Mouse (Mus musculus) MN1 (cell line): ENCODE results near the gene Dpp6.

ENCODE experiments used
- DNase-seq: peaks from one replicate; pipeline ENCODE4 v3.0.0-alpha.2; 2016; ENCODE audit warnings: low spot score

Gene Dpp6

DNA sequence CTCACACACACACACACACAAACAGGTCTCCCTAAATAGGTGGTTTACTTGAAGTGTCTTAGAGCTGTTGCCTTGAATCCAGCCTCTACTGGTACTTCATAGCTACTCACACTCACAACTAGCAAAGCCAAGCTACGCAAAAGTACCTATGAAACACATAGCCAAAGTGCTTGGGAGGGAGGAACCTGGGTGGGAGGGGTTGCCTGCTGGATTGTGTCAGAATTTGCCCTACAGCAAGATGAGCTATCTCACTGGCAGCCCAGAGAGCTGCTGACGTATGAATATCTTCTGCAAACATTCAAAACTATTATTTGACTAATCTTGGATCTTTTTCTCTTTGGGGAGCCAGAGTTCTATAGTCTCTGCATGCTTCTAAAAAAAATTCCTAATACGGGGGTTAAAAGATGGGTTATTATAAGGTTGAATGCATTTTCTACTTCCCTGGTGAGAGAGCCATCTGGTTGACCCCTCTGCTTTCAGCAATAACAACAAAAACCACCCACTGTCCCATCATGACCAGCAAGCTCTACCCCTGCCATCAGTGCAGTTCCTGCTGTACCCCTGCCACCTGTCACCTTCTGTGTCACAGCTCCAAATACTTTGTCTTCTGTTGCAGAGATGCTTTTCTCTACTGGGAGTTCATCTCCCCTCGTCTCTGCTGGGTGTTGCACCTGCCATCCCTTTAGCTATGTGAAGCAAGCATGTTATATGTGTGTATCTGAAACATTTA, 563.8 kb downstream of the Dpp6 start:
- no peak for DNase-seq

- no peak for DNase-seq
These were observed 581.4 kb downstream of the Dpp6 start for GRCm38 (mm10) chr5:27398371-27398770.

DNA sequence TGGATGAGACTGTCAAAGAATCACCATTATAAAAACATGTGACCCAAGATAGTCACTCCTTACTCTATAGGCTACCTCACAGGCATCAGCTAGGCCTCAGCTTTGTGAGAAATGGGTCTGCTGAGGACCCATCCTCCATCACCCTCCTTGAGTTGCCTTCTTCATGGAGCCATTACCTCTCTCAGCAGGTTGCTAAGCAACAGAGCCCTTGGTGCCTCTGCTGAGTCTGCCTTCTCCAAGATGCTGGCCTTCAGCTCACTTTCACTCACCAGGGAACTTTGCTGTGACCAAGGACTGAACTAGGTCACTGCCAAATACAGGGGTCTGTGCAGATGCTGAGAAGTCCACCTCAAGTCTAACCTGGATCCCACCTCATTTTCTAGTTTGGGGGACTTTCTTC, 582.1 kb downstream of the Dpp6 start:
- no peak for DNase-seq

DNA sequence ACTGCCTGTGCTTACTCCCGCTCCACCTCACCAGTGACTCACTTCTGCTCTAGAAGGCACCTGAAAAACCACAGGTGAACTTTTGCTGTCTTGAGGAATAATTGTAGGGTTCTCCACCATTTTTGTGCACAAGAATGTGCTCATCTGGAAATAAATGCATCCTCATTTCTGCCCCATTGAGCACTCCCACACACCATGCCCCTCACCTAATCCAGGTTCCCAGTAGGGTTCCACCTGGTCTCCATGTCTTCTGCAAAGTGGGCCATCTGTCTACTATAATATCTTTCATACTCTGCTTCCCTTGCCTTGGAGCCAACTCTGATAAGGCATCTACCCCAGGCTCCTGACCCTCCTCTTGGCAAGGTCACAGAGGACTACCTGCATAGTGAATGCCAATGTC, 585.6 kb downstream of the Dpp6 start:
- DNase-seq, result no peak

- DNase-seq, result no peak
These were observed 591.9 kb downstream of the Dpp6 start for GRCm38 (mm10) chr5:27408854-27409253.

GRCm38 (mm10) chr5:27413023-27413422, 596.0 kb downstream of the Dpp6 start:
- DNase-seq, result no peak

- DNase-seq, result no peak
These were observed 598.5 kb downstream of the Dpp6 start for GRCm38 (mm10) chr5:27415518-27415917.

DNA sequence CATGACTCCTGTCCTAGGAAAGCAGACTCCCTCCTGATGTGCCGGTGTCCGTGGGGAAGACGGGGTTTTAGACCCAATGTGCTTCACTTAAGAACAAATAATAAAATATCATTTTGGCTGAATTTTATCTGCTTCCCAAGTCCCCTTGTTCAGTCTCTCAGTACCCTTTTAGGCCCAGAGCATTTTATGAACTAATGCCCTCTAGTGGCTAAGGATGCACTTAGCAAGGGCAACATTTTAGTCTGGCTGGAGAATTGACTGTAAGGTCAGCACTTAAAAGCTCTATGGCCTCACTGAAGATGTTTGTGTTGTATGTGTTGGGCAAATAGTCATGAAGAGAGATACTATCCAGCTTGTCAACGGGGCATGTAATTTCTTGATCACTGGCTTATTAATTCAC, 599.6 kb downstream of the Dpp6 start:
- no peak for DNase-seq

- no peak for DNase-seq
These were observed 600.4 kb downstream of the Dpp6 start for GRCm38 (mm10) chr5:27417398-27417797.

- no peak for DNase-seq
These were observed 601.9 kb downstream of the Dpp6 start for GRCm38 (mm10) chr5:27418856-27419255.

- no peak for DNase-seq
These were observed 604.2 kb downstream of the Dpp6 start for GRCm38 (mm10) chr5:27421090-27421635.

DNA sequence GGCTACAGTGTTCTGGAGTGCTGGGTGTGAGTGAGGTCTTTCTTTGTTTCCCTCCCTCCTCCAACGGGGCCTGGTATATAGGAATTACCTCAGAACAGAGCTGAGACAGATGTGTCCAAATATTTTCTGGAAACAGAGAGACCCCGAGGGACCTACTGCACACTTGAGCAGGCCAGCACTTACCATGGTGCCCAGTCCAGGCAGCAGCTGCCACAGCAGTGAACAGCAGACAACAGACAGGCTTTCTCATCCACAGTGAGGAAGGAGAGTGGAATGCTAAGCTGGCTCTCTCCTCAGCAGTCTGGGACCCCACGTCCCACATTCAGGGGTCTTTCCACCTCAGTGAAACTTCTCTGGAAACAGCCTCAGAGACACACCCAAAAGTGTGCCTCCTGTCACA, 606.8 kb downstream of the Dpp6 start:
- DNase-seq, result no peak

DNA sequence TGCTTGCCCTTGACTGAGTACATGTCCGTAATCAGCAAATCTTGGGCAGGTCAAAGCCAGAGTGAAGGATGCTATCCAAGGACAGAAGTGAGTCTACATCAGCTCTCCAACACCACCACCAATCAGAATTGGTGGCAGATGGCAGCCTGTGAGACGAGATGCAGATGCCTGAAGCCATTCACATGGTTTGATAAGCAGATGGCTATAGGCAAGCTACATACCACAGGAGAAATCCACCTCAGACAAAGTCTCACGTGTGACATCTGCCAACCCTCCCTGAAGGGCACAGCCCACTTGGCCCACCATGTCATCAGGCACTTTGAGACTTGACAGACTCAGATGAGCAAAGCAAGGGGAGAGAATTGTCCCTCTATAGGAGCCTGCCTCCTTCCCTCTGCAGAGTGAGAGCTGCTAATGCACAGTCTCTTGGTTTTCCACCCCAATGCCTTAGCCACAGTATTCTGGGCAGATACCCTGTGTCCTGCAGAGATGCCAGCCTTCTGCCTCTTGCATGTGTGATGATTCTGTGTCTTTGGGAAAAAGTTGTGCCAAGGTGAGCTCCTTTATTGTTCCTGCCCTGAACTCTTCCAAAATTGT, 607.6 kb downstream of the Dpp6 start:
- DNase-seq, result no peak

GRCm38 (mm10) chr5:27426200-27426599, 609.2 kb downstream of the Dpp6 start:
- no peak for DNase-seq

GRCm38 (mm10) chr5:27433584-27433983, 616.6 kb downstream of the Dpp6 start:
- DNase-seq, result no peak

DNA sequence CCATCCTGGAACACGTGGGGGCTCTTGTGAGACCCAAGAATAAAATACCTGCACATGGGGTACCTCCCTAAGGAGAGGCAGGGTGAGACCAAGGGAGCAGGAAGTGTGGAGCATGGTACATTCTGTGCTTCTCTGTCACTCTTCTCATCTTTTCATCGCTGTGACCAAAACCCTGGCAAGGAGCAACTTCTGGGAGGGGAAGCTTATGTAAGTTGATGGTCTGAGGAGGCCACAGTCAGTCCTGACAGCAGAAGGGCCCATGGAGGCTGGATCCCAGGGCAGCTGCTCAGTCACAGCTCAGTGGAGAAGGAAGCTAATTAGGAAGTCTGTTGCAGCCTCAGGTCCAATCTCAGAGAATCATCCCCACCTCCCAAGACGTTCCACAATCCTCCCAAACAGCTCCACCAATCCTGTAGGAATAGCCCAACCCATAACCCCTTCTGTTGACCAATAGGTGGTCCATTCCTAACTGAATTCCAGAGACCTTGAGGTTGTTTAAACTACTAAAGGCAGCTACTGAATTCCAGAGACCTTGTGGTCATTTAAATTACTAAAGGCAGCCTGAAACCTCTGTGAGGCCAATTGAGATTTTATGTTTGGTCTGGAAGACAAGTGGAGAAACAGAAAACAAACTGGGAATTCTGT, 636.3 kb downstream of the Dpp6 start:
- no peak for DNase-seq

DNA sequence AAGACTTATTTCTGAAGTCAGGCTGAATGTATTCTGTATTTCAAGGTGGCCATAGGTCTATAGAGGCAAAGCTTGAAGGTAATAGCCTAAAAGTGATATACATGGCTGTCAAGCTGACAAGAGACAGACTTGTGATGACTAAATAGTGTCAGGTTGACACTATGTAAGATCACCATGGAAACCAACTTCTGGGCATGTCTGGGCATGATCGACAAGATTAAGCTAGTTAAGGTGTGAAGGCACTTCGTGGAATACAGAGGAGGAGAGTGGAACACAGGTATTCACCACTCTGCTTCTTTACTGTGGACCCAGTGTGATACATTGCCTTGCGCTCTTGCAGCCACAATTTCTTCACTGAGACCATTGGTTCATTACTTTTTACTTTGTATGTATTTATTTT, 637.4 kb downstream of the Dpp6 start:
- no peak for DNase-seq

- no peak for DNase-seq
These were observed 640.0 kb downstream of the Dpp6 start for GRCm38 (mm10) chr5:27456981-27457380.

- DNase-seq, result no peak
These were observed 640.7 kb downstream of the Dpp6 start for GRCm38 (mm10) chr5:27457686-27458085.

DNA sequence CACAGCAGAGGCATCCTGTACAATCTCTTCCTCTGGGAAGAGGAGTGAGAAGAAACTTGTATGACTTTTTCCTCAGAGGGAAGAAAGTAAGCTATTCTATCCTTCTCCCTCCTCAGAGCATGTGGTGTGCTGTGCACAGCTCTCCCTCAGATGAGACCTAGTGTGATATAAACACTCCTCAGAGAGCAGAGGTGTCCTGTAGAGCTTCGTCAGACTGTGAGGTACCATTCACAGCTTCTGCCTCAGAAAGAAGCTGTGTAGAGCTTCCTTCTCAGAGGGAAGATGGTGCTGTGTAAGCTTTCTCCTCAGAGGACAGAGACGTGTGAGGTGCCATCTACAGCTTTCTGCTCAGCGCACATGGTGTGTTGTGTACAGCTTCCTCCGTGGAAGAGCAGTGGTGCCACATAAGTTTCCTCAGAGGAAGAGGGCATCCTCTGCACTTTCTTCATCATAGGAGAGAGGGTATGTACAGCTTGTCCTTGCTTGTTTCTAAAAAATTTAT, 658.0 kb downstream of the Dpp6 start:
- DNase-seq, result no peak

DNA sequence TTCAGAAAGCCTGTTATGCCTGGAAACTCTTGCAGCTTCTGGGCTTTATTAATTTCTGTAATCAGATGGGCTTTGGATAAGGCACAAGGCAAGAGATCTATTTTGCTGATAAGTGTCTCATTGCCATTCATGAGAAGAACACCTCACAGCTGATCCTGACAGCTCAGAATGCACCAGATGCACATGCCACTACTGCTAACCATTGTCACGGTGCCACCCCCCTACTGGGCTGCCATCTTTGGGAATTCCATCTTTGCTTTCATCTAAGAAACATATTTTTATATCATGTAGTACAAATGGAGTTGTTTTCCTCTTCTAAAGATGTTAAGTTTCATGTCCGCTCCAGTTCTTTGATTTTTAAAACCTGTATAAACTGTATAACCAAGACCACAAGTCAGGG, 664.7 kb downstream of the Dpp6 start:
- DNase-seq, result no peak

DNA sequence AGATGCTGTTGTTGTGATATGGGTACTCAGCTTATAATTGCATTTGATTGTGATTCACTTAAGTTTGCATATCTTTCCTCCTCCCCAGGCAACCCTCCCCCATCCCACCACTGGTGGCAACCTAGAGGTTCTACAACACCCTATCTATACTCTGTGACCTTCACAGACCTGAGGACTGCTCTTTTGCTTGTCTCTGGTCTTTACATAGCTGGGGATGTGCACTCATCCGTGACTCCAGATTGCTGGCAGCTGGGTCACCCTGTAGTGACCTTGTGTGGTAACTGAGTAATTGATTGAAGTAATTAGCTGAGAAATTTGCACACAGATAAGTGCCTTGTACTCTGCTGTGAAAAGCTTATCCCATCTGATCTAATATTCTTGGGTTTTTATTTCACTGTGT, 669.1 kb downstream of the Dpp6 start:
- no peak for DNase-seq

GRCm38 (mm10) chr5:27490942-27491341, 673.9 kb downstream of the Dpp6 start:
- DNase-seq, result no peak
